Mouse (Mus musculus) C2C12 (cell line): ENCODE results near the gene Ubtd2. TPM values are rescaled to one million over a fixed set of nuclear protein-coding genes. Genes with fewer than 3 reads are reported as not detected.

Source experiments
- H3K27me3 ChIP-seq: one replicate; pipeline ENCODE4 v1.6.1; 2011; ENCODE audit not compliant: control insufficient read depth, insufficient read depth, insufficient read length
- H3K36me3 ChIP-seq: one replicate; pipeline ENCODE4 v1.6.1; 2011; ENCODE audit not compliant: control insufficient read depth, insufficient read depth
- H3K4me3 ChIP-seq: one replicate; pipeline ENCODE4 v1.5.1; 2011; ENCODE audit warnings: mild to moderate bottlenecking, control low read depth; ENCODE audit not compliant: poor library complexity, insufficient read depth, severe bottlenecking
- H3K79me2 ChIP-seq: one replicate; pipeline ENCODE4 v1.6.1; 2011; ENCODE audit not compliant: control insufficient read depth, insufficient read depth
- H3K79me3 ChIP-seq: one replicate; pipeline ENCODE4 v1.6.1; 2011; ENCODE audit warnings: low read depth, control low read depth
- H3ac ChIP-seq: one replicate; pipeline ENCODE3; 2011; ENCODE audit warnings: low read depth; ENCODE audit not compliant: control insufficient read depth, insufficient read length
- CEBPB ChIP-seq: IDR thresholded peaks from one replicate; pipeline ENCODE4 v1.6.1; 2011; ENCODE audit warnings: low read depth, mild to moderate bottlenecking, control low read depth, moderate library complexity
- CTCF ChIP-seq: IDR thresholded peaks from one replicate; pipeline ENCODE4 v1.5.1; 2011; ENCODE audit not compliant: control insufficient read depth, insufficient read depth, insufficient read length
- FOSL1 ChIP-seq: IDR thresholded peaks from one replicate; pipeline ENCODE4 v1.8.0; 2011; ENCODE audit warnings: mild to moderate bottlenecking, low read length; ENCODE audit not compliant: poor library complexity, insufficient read depth, severe bottlenecking
- MAX ChIP-seq: IDR thresholded peaks from one replicate; pipeline ENCODE4 v1.6.1; 2011; ENCODE audit warnings: mild to moderate bottlenecking, control low read depth
- MYOD1 ChIP-seq: IDR thresholded peaks from one replicate; pipeline ENCODE4 v1.6.1; 2011; ENCODE audit warnings: low read depth; ENCODE audit not compliant: control insufficient read depth, insufficient read length
- MYOG ChIP-seq: IDR thresholded peaks from one replicate; pipeline ENCODE4 v1.6.1; 2011; ENCODE audit not compliant: control insufficient read depth, insufficient read length; ENCODE audit errors: extremely low read depth
- USF1 ChIP-seq: IDR thresholded peaks from one replicate; pipeline ENCODE4 v1.6.1; 2011; ENCODE audit warnings: low read depth, mild to moderate bottlenecking, control low read depth, moderate library complexity
- long read RNA-seq, 2 experiments: library from polyadenylated mRNA; unstranded; transcript quantifications; one replicate each; pipeline ENCODE4 v2.0.0; 2019 to 2020
- polyA plus RNA-seq: library from polyadenylated mRNA; unstranded; fragments of >200 nt; fragmentation: generic; extraction: Trizol; gene quantifications from one replicate; pipeline ENCODE4 v1.2.1, GENCODE M21; 2012; ENCODE audit warnings: missing spikeins

The Ubtd2 gene
- 14.3 TPM for polyA plus RNA-seq
- long read RNA-seq, experiment 1, transcript Ubtd2-201 (3 exons, 1,012 nt), result major isoform, 8 of 8 reads
- long read RNA-seq, experiment 1, partial matches to known transcripts, result 0 of 8 reads
- long read RNA-seq, experiment 1, other reads (novel, unspliced or antisense), result 0 of 8 reads
- long read RNA-seq, experiment 2, transcript Ubtd2-201 (3 exons, 1,012 nt), result major isoform, 46 of 53 reads
- long read RNA-seq, experiment 2, partial matches to known transcripts, result 6 of 53 reads
- long read RNA-seq, experiment 2, other reads (novel, unspliced or antisense), result 1 of 53 reads

DNA sequence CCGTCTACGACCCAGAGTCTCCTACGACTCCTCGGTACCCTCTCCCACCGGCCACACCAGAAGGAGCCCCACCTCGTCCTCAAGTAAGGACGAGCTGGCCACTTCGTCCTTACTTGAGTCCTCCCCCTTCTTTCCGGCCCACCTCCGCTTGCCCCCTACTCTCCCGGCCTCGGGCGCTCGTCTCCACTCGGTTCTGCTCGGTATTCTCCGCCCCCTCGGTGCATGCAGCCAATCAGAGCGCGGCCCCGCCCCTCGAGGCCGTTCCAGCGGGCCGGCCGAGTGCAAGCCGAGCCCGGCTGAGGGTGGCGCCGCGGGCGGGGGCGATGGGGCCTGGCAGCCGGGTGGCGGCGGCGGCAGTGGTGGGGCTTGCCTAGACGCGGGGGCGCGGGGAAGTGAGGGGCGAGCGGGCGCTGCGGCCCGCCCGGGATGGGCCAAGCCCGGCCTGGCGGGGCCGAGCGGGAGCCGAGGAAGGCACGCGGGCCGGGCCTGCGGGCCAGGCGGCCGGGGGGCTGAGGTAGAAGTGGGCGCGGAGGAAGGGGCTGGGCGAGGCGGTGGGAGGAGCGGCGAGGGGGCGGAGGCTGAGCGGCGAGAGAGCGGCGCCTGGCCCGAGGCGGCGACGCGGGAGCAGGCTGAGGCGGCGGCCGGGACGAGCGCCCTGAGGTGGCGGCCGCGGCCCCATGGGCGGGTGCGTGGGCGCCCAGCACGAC, at the start of gene Ubtd2:
Ubtd2 (plus strand) TSS at position 571 of the 707 bp plus-strand sequence.
- Histone ChIP-seq H3K4me3 (peak within 1 kb of the TSS; percentile 92), H3K27me3 (no peaks in the 10 kb centered on the region), H3K79me3 (peaks cover 38% of the 10 kb centered on the region), H3K36me3 (no peaks in the 10 kb centered on the region), H3ac (peak within 1 kb of the TSS; percentile 90), H3K79me2 (peaks cover 46% of the 10 kb centered on the region)
- TF ChIP-seq CTCF, result peak; percentile 4
- no peak for TF ChIP-seq CEBPB

DNA sequence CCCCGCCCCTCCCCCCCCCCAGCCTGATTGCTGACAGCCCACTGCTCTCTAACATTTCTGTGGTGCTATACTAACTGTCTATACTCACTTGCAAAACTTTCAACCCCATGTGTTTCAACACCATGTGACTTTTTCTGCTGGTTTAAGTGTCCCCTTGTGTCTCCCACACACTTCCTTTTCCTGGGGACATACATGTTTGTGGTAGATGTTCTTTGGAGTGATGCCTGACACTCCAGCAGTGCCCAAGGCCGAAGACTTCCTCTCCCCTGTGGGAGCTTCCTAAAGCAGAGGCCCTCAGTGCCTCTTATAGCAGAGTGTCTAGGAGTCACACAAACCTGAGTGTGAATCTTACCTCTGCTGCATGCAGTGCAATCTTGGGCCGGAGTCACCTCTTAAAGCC, 47.3 kb upstream of the Ubtd2 start:
- no peaks in the 10 kb centered on the region for H3K27me3 ChIP-seq
- no peak for TF ChIP-seq CEBPB
- TF ChIP-seq CTCF, result no peak
- TF ChIP-seq MYOD1, result no peak
- no peak for TF ChIP-seq MYOG
- TF ChIP-seq USF1, result no peak
- no peak for TF ChIP-seq FOSL1
- TF ChIP-seq MAX, result no peak
- H3K4me3 ChIP-seq, result no peak overlapping the region
- H3K36me3 ChIP-seq, result peaks cover 85% of the 10 kb centered on the region
- H3ac ChIP-seq, result no peak overlapping the region
- H3K79me3 ChIP-seq, result no peaks in the 10 kb centered on the region
- no peaks in the 10 kb centered on the region for H3K79me2 ChIP-seq

DNA sequence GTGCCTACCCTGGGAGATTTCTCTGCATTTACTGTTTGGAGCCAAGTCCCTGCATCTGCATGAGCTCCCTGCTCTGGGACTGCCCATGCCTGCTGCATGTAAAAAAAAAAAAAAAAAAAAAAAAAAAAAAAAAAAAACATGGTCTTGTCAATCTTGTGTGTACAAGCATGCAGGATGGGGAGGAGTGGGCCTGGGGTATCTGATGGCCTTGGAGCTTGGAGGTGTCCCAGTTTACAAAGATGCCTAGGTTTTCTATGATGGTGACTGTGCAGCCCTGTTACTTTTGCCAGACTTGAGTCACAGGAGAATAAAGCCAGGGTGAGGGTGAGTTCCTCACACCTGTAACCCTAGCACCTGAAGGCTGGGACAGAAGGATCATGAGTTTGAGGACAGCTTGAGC, 46.1 kb upstream of the Ubtd2 start:
- Histone ChIP-seq H3ac (no peak overlapping the region), H3K4me3 (no peak overlapping the region), H3K36me3 (peaks cover 83% of the 10 kb centered on the region), H3K79me3 (no peaks in the 10 kb centered on the region), H3K79me2 (no peaks in the 10 kb centered on the region), H3K27me3 (no peaks in the 10 kb centered on the region)
- TF ChIP-seq MYOG (no peak), MYOD1 (no peak), MAX (no peak)

DNA sequence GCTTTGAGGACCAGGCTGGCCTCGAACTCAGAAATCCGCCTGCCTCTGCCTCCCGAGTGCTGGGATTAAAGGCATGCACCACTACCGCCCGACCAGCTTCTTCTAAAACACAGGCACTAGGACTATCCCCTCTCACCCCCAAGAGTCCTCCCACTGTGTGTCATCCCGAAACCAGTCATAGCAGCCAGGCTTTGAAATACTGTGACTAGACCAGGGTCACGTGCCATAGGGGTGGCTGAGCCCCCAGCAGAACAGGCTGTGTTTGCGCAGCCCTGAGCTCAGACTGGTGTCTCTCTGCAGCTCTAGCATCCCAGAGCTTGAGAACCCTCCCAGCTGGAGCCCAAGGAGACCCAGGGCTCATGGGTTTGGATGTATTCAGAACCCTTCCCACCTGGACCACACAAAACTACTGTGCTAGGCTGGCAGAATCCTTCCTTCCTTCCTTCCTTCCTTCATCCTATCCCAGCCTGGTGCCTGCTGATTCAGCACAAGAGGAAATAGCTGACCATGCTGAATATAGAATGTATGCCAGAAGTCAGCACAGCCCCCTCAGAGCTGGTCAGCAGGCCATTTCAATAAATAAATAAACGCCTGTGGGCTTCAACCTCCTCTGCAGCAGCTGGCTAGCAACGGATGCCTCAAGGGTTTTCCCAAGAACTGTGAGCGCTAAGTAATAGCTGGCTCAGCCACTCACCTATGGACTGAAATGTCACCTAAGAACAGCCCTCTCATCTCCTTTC, 45.2 kb upstream of the Ubtd2 start:
- no peak for TF ChIP-seq MYOG
- TF ChIP-seq USF1, result no peak
- no peak for TF ChIP-seq MAX
- no peak for TF ChIP-seq CTCF
- no peak for TF ChIP-seq FOSL1
- TF ChIP-seq MYOD1, result no peak
- TF ChIP-seq CEBPB, result no peak
- Histone ChIP-seq H3K4me3 (no peak overlapping the region), H3K27me3 (no peaks in the 10 kb centered on the region), H3K36me3 (peaks cover 89% of the 10 kb centered on the region), H3K79me3 (no peaks in the 10 kb centered on the region), H3K79me2 (no peaks in the 10 kb centered on the region), H3ac (no peak overlapping the region)

DNA sequence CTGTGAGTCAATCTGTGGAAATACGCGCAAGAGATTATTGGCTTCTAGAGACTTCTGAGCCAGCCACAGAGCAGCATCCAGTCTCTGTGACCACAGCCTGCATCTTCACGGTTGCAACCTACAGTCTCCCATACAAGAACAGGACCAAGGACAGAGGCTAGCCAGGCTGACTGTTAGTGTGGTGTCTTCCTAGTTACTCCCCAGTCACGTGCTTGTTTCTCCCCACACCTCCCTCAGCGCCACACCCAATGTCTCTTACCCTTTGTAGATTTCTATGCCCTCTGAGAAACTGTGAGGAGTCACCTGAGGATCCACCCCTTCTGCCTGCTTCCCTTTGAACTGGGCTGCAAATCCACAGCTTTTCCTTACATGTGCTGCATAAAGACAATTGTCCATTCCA, 35.2 kb upstream of the Ubtd2 start:
- TF ChIP-seq MAX (no peak), CTCF (no peak), CEBPB (no peak), MYOD1 (no peak), MYOG (no peak), USF1 (no peak), FOSL1 (no peak)

More for the DNA sequence above, 35.2 kb upstream of the Ubtd2 start:
- no peak overlapping the region for H3ac ChIP-seq
- no peaks in the 10 kb centered on the region for H3K79me3 ChIP-seq
- H3K79me2 ChIP-seq, result no peaks in the 10 kb centered on the region
- no peak overlapping the region for H3K4me3 ChIP-seq
- no peaks in the 10 kb centered on the region for H3K27me3 ChIP-seq
- peaks cover 91% of the 10 kb centered on the region for H3K36me3 ChIP-seq
